Mouse (Mus musculus): ENCODE results near the gene Zfp239. TPM values are rescaled to one million over a fixed set of nuclear protein-coding genes. Genes with fewer than 3 reads are reported as not detected.
A peak's percentile ranks its signal among the peaks of the same experiment; 100 is the strongest.

Gene Zfp239
- total RNA-seq, 1 experiment from 2014 or later, result 1.0 TPM

GRCm38 (mm10) chr6:117874621-117875281 is 12.9 kb downstream of the Zfp239 start:
- ATAC-seq (ENCODE audit: extremely low read depth, insufficient number of reproducible peaks, low FRiP score, poor library complexity, severe bottlenecking), result peak; percentile 40; the same call in 1 of the 2 replicates

- ATAC-seq (ENCODE audit: extremely low read depth, insufficient number of reproducible peaks, low FRiP score, poor library complexity, severe bottlenecking), result peak; percentile 57
These were observed 17.0 kb downstream of the Zfp239 start for GRCm38 (mm10) chr6:117878700-117879407.

- peak; percentile 86 for ATAC-seq (ENCODE audit: extremely low read depth, insufficient number of reproducible peaks, low FRiP score, poor library complexity, severe bottlenecking)
These were observed 17.7 kb downstream of the Zfp239 start for GRCm38 (mm10) chr6:117879408-117880115.

GRCm38 (mm10) chr6:117880394-117880838 is 18.5 kb downstream of the Zfp239 start:
- no peak for ATAC-seq (ENCODE audit: extremely low read depth, insufficient number of reproducible peaks, low FRiP score, poor library complexity, severe bottlenecking)

DNA sequence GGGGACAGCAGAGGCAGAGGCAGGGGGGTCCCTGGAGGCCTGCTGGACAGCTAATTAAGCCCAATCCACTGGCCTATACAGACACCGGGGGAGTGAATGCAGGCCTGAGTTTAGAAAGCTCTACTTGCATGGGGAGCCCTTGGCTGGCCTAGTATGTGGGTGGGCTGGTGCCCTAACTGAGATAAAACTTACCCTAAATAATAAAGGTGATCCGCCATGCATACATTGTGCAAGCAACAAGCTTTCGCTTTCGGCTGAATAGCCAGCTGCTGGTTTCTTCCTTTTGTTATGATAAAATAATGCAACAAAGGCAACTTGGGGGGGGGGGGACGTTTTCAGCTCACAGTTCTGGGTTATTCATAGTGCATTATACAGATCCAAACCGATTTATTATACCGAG is 19.3 kb downstream of the Zfp239 start:
- ATAC-seq (ENCODE audit: extremely low read depth, insufficient number of reproducible peaks, low FRiP score, poor library complexity, severe bottlenecking), result no peak

- no peak for ATAC-seq (ENCODE audit: extremely low read depth, insufficient number of reproducible peaks, low FRiP score, poor library complexity, severe bottlenecking)
These were observed 20.1 kb downstream of the Zfp239 start for GRCm38 (mm10) chr6:117881997-117882396.

DNA sequence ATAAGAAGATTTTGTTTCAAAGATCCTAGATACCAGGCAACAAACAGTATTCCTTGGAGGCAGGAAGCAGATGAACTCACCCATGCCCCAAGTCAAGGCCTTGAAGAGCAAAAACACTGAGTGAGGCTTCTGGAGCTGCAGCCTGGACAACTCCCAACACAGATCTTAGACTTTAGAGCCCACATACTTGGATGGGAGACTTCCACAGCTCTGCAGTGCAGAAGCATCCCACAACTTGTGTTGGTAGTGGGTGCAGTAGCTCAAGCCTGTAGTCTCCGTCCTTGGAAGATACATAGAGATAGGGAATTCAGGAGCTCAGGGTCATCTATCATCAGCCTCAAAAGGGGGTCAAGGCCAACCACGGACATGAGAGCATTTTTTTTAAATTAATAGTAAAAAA is 24.0 kb downstream of the Zfp239 start:
- ATAC-seq (ENCODE audit: extremely low read depth, insufficient number of reproducible peaks, low FRiP score, poor library complexity, severe bottlenecking), result no peak

GRCm38 (mm10) chr6:117888032-117888431 is 26.1 kb downstream of the Zfp239 start:
- no peak for ATAC-seq (ENCODE audit: extremely low read depth, insufficient number of reproducible peaks, low FRiP score, poor library complexity, severe bottlenecking)

DNA sequence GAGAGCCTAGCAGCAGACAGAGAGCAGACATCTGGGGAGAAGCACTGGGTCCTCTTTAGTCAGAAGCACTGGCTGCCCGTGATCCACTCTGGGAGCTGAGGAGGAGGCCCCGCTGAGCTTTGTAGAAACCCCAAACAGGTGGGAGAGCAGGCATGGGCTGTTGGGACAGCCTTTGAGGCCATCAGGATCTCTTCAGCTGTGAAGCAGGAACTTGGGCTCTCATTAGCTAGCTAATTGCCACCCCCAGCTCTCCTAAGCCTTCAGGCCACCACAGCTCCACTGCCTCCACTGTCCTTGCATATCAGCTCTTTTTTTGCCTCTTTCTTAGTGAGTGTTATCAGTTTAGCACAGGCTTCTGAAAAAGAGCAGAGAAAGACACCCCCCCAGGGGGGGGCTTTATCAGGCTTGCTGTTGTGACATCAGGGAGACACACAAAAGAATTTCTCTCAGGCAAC is 26.8 kb downstream of the Zfp239 start:
- no peak for ATAC-seq (ENCODE audit: extremely low read depth, insufficient number of reproducible peaks, low FRiP score, poor library complexity, severe bottlenecking)

GRCm38 (mm10) chr6:117890257-117890656 is 28.4 kb downstream of the Zfp239 start:
- peak; percentile 66 for ATAC-seq (ENCODE audit: extremely low read depth, insufficient number of reproducible peaks, low FRiP score, poor library complexity, severe bottlenecking)

GRCm38 (mm10) chr6:117891369-117892160 is 29.7 kb downstream of the Zfp239 start:
- ATAC-seq (ENCODE audit: extremely low read depth, insufficient number of reproducible peaks, low FRiP score, poor library complexity, severe bottlenecking), result peak; percentile 80

- no peak for ATAC-seq (ENCODE audit: extremely low read depth, insufficient number of reproducible peaks, low FRiP score, poor library complexity, severe bottlenecking)
These were observed 30.5 kb downstream of the Zfp239 start for GRCm38 (mm10) chr6:117892386-117892785.

DNA sequence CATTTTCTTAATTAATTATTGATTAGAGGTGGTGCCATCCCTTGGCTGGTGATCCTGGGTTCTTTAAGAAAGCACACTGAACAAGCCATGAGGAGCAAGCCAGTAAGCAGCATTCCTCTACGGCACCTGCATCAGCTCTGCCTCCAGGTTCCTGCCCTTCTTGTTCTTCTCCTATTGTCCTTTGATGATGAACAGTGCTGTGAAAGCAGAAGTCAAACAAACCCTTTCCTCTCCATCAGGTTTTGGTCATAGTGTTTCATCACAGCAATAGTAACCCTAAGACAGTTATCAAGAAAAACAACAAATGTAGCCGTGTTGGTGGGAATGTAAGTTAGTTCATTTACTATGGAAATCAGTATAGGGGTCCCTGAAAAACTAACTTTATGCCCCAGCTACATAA is 31.5 kb downstream of the Zfp239 start:
- ATAC-seq (ENCODE audit: extremely low read depth, insufficient number of reproducible peaks, low FRiP score, poor library complexity, severe bottlenecking), result 0 out of 2 replicates have a peak, but pooled peaks have one; percentile 11

GRCm38 (mm10) chr6:117897800-117898199 is 35.9 kb downstream of the Zfp239 start:
- no peak for ATAC-seq (ENCODE audit: extremely low read depth, insufficient number of reproducible peaks, low FRiP score, poor library complexity, severe bottlenecking)

DNA sequence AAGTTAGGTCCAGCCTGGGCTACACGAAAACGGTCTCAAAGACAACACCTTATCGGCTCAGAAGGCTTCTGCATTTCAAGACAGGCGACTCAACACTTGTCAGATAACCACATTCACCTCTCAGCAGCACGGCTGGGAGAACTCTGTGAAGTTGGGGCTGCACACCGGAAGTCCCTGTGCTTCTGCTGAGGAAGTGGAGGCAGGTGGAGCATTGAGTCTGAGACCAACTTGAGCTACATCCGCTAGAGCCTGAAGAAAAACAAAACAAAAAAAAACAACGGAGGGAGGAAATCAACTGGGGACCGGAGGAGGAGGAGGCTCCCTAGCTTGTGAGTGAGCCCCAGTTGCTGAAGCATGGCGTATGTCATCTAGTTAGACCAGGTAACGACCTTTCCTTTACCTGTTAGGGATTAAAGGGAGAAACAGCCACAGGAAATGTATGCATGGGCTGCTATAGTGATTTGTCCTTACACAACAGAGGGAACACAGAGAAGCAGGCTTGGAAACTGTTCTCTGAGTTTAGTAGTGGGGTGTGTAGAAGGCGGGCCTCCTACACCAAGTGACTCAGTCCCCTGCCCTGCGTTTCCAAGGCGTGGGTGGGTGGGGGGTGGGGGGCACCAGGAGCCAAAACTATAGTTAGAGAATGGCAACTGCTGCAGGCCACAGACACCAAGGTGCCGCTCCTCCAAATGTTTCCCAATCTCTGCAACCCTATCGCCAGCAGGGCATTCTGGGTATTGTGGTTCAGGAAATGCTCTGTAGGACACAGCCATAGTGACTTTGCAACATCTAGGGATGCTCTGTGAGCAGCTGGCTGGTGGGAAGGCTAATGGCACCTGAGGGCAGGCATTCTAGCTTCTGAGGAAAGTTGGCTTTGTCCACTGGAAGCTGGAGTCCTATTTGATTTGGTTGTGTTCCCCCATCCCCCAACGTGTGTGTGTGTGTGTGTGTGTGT is 38.5 kb downstream of the Zfp239 start, which contains the start of gene Hnrnpf:
Hnrnpf (plus strand) TSS at position 199 of the 955 bp plus-strand sequence.
- ATAC-seq (ENCODE audit: extremely low read depth, insufficient number of reproducible peaks, low FRiP score, poor library complexity, severe bottlenecking), result peak; percentile 94

DNA sequence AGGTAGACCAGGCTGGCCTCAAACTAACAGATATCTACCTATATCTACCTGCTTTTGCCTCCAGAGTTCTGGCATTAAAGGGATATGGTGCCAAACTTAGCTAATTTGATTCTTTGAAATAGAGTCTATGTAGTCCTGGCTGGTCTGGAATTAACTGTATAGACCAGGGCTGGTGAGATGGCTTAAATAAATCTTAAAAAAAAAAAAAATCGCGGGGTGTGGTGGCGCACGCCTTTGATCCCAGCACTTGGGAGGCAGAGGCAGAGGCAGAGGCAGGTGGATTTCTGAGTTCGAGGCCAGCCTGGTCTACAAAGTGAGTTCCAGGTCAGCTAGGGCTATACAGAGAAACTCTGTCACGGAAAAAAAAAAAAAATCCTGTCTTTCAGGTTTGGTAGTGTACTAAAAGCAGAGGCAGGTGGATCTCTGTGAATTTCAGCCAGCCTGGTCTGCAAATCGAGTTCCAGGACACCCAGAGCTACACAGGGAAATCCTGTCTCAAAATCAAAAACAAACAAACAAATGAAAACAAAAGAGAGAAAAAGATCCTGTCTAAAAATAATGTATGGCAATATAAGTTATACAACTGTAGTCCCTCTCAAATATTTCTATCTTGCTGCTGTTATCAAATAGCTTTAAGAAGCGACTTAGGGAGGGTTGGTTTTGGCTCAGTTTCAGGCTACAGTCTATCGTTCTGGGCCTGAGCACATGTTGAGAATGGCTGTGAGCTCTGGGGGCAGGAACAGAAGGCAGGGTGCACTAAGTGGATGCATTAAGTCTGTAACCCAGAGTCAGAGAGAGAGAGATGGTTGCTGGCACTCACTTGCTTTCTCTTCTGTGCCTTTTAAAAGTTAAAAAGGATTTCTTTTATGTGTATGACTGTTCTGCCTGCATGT is 39.9 kb downstream of the Zfp239 start:
- ATAC-seq (ENCODE audit: extremely low read depth, insufficient number of reproducible peaks, low FRiP score, poor library complexity, severe bottlenecking), result no peak

DNA sequence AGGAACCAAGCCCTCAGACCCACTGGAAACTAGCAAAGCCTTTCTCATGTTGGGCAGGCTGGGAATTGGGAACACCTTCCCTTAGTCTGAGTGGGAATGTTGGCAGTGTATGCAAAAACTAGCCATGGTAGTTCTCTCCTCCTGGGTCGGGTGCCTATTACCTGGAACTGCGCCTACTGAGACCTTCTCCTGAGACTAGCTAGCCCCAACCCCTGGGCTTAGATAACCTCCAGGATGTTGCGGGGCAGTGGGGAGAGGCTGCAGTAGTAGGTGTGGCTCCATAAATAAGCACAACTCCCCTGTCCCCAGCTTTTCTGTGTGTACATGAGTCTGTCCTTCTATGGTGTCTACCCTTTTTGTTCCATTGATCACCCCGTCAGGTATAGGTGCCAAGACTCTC is 40.7 kb downstream of the Zfp239 start:
- ATAC-seq (ENCODE audit: extremely low read depth, insufficient number of reproducible peaks, low FRiP score, poor library complexity, severe bottlenecking), result no peak

All from neutrophil, adult 5-6 weeks (primary cell).